Mouse (Mus musculus) bone marrow, adult 2 months (tissue): ENCODE measurements around the gene C5ar2. TPM values are rescaled to one million over a fixed set of nuclear protein-coding genes. Genes with fewer than 3 reads are reported as not detected.
A peak's percentile ranks its signal among the peaks of the same experiment; 100 is the strongest.

Experiments
- H3K27ac ChIP-seq: fragments of 200-500 bp; 2 replicates; pipeline ENCODE4 v1.5.1; 2012; ENCODE audit warnings: low read depth, mild to moderate bottlenecking, control low read depth, inconsistent platforms, low read length; ENCODE audit not compliant: control insufficient read depth, poor library complexity, insufficient read depth
- H3K4me1 ChIP-seq: fragments of 200-500 bp; 2 replicates; pipeline ENCODE4 v1.6.1; 2011; ENCODE audit warnings: low read length; ENCODE audit not compliant: control insufficient read depth, insufficient read depth
- H3K4me3 ChIP-seq: fragments of 200-500 bp; replicated peaks from 2 replicates; pipeline ENCODE3; 2011; ENCODE audit warnings: mild to moderate bottlenecking, low read depth, low read length, control low read depth; ENCODE audit not compliant: control insufficient read depth
- CTCF ChIP-seq: fragments of 200-500 bp; IDR thresholded peaks from 2 replicates; pipeline ENCODE4 v1.5.1; 2011; ENCODE audit warnings: low read length, control low read depth; ENCODE audit not compliant: control insufficient read depth, insufficient read depth
- POLR2A ChIP-seq: fragments of 200-500 bp; IDR thresholded peaks from 2 replicates; pipeline ENCODE4 v1.6.1; 2011; ENCODE audit warnings: low read depth, mild to moderate bottlenecking, control low read depth, low read length, borderline replicate concordance; ENCODE audit not compliant: control insufficient read depth
- WGBS: fragments of 180-500 bp; shearing (Covaris S2); methylation state at CpG from one replicate; pipeline ENCODE4 v1.1.7; 2018; 5-methylcytosine and 5-hydroxymethylcytosine counted together
- polyA plus RNA-seq: library from polyadenylated mRNA; stranded (reverse); fragments of >200 nt; gene quantifications from 2 replicates; pipeline ENCODE4 v1.2.4, GENCODE M21; 2011; ENCODE audit warnings: low replicate concordance; ENCODE audit not compliant: missing spikeins, insufficient read depth, insufficient read length

Gene C5ar2
- polyA plus RNA-seq, 1 experiment, result 4.2 TPM

DNA sequence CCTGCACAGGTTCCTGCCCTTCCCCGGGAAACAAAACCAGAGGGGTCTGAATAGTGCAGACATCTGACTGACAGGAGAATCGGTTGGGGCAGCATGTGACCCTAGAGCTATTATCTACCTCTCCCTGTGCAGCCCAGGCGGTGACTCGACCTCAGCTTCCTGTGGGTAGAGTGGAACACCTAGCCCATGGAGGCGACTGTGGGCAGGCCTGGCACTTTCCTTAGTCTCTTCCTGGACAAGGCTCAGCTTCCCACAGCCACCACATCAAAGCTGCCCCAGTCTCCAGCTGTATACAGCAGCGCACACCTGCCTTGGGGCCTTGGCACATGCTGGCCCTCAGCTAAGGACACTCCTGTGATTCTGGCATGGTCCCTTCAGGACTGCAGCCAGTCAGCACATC is 42.8 kb downstream of the C5ar2 start:
- Histone ChIP-seq H3K4me1 (peaks cover 3% of the 10 kb centered on the region; the same call in 1 of the 2 replicates), H3K4me3 (no peak overlapping the region), H3K27ac (no peak overlapping the region)
- 17% methylated on average over 6 of the region's 6 CpGs for WGBS
- TF ChIP-seq CTCF (no peak), POLR2A (no peak)

DNA sequence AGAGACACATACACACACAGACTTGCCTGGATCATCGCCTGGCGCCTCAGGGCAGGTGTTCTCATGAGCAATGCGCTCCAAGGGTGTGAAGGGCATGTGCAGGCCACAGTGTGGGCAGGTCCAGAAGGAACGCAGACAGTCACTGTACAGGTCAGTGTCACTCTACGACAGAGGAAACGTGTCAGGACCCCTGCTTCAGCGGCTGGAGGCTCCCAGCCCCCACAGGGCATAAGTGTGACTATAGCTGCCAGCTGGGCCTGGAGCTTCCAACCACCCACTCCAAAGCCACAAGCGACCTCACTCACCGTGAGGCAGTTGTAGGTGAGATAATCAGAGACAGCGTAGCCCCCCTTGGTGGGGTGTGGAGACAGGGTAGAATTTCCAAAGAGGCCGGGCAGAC is 45.4 kb downstream of the C5ar2 start:
- Histone ChIP-seq H3K27ac (no peak overlapping the region), H3K4me3 (no peak overlapping the region), H3K4me1 (peaks cover 3% of the 10 kb centered on the region; the same call in 1 of the 2 replicates)
- TF ChIP-seq CTCF (no peak), POLR2A (no peak)
- 80% methylated on average over 11 of the region's 11 CpGs for WGBS

DNA sequence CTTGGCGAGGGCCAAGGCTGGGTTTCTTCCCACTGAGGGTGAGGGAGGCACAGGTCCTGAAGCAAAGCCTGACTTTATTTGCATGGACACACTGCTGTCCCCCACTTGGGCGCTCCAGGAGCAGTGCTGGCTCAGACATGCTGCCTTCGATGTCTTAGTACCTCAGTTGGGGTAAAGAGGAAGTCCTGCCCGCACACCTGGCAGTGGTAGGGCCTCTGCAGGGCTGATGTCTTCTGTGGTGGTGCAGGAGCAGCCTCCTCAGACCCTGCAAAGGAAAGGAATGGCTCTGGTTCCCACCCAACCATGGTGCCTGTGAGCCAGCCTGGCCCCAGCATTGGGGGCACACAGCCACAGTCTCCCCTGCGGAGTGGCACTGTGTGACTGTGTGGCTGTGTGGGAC is 46.8 kb downstream of the C5ar2 start:
- Histone ChIP-seq H3K27ac (no peak overlapping the region), H3K4me1 (peaks cover 3% of the 10 kb centered on the region; the same call in 1 of the 2 replicates), H3K4me3 (no peak overlapping the region)
- WGBS, result 49% methylated on average over 5 of the region's 5 CpGs
- TF ChIP-seq CTCF (no peak), POLR2A (no peak)

DNA sequence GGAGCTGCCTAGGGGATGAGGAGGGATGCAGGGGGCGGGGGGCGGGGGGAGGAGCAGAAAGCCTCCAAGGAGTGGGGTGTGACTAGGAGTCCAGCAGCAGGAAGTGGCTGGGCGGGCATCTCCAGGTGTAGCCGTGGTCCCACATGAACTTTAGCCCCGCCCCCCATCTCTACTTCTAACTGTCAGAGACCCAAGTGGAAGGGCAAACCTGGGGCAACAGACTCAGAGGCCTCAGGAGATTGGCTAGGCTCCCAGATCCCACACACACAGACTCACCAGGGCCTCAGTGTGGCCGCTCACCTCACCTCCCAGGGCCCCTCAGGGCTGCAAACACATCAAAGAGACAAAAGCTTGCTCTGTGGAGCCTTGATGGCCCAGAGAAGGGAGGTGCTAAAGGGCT is 47.3 kb downstream of the C5ar2 start:
- 72% methylated on average over 6 of the region's 6 CpGs for WGBS
- TF ChIP-seq POLR2A (no peak), CTCF (no peak)
- H3K27ac ChIP-seq, result no peak overlapping the region
- peaks cover 3% of the 10 kb centered on the region; the same call in 1 of the 2 replicates for H3K4me1 ChIP-seq
- H3K4me3 ChIP-seq, result no peak overlapping the region

DNA sequence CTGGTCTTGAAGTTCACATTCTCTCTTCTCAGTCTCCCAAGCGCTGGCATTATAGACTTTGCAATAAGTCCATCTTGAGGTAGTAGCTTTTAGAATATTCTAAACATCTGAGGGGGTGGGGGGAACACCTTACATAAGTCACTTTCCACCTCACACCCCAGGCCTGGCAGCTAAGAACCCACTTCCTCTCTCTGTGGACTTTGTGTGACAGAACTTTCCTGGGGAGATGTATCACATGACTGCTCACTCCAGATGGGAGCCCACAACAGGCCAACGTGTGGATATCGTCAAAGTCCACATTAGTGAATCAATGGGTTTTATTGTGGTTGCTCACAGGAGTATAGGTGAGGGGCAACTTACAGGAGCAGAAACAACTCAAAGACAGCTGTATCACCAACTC is 50.3 kb downstream of the C5ar2 start:
- 3% methylated on average over 3 of the region's 3 CpGs for WGBS
- TF ChIP-seq POLR2A, result no peak
- no peak for TF ChIP-seq CTCF
- H3K4me3 ChIP-seq, result no peak overlapping the region
- H3K4me1 ChIP-seq, result peaks cover 3% of the 10 kb centered on the region; the same call in 1 of the 2 replicates
- no peak overlapping the region for H3K27ac ChIP-seq

DNA sequence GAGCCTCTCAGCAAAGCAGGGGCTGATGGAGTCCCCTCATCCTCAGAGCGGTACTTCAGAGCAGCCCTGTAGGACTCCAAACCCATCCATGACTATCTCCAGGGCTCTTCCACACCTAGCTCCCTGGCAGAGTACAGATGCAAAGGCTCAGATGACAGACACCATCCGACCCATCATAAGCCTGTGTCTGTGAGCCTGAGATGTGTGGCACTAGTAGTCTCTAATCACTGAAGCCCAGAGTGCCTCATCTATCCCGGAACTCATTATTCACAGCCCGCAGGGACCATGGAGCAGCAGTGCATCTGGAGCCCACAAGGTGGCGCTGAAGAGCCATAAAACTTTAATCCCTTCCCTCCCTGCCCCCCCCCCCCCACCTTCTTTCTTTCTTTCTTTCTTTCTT is 51.6 kb downstream of the C5ar2 start:
- 19% methylated on average over 5 of the region's 5 CpGs for WGBS
- TF ChIP-seq CTCF (peak; percentile 71), POLR2A (no peak)
- H3K4me3 ChIP-seq, result no peak overlapping the region

DNA sequence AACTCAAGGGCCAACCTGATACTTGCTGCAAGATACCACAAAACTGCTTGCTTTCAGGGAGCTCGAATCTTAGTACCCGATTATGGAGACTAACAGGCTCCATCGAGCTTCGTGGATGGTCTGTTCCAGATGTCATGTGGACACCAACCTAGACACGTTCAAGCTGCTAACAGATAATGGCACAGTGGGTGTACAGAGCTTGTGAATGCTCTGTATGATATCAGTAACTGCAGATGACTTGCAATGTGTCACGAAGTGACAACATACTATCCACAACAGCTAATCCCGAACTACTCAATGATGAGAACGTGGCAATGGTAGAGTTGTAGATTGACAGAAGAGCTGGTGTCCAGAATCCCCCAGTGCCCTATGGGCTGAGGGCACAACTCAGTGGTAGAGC is 56.5 kb downstream of the C5ar2 start:
- no peak overlapping the region for H3K27ac ChIP-seq
- TF ChIP-seq CTCF (no peak), POLR2A (no peak)
- H3K4me1 ChIP-seq, result no peaks in the 10 kb centered on the region
- no peak overlapping the region for H3K4me3 ChIP-seq
- WGBS, result 58% methylated on average over 8 of the region's 8 CpGs

More for the DNA sequence above, 51.6 kb downstream of the C5ar2 start:
- Histone ChIP-seq H3K27ac (no peak overlapping the region), H3K4me1 (no peaks in the 10 kb centered on the region)

Other genes with a start within 250 kb of the C5ar2 start
- gene Bicra, start 196.2 kb downstream of the C5ar2 start, polyA plus RNA-seq, result 16.7 and 27.9 TPM in 2 replicates
- gene Zfp541, start 182.3 kb downstream of the C5ar2 start, polyA plus RNA-seq, result not detected in 2 replicates
- gene Napa, start 145.7 kb downstream of the C5ar2 start, polyA plus RNA-seq, result 90.4 and 126 TPM in 2 replicates
- 7.5 and 10.5 TPM in 2 replicates for gene Kptn, start 124.3 kb downstream of the C5ar2 start, polyA plus RNA-seq
- not detected in 2 replicates for gene Slc8a2, start 114.3 kb downstream of the C5ar2 start, polyA plus RNA-seq
- gene Meis3, start 69.1 kb downstream of the C5ar2 start, polyA plus RNA-seq, result 5.4 and 7.8 TPM in 2 replicates
- gene Dhx34, start 22.1 kb downstream of the C5ar2 start, polyA plus RNA-seq, result 9.4 and 11.9 TPM in 2 replicates
- 9.0 and 17.2 TPM in 2 replicates for gene C5ar1, start 15.4 kb upstream of the C5ar2 start, polyA plus RNA-seq
- gene Inafm1, start 29.5 kb upstream of the C5ar2 start, polyA plus RNA-seq, result 19.8 and 23.6 TPM in 2 replicates
- 108 and 194 TPM in 2 replicates for gene Ccdc9, start 42.6 kb upstream of the C5ar2 start, polyA plus RNA-seq
- gene Bbc3, start 64.2 kb upstream of the C5ar2 start, polyA plus RNA-seq, result 4.4 and 9.2 TPM in 2 replicates
- gene Sae1, start 143.7 kb upstream of the C5ar2 start, polyA plus RNA-seq, result 66.8 and 78.5 TPM in 2 replicates
- gene Zc3h4, start 156.8 kb upstream of the C5ar2 start, polyA plus RNA-seq, result 56.8 and 95.0 TPM in 2 replicates
- 21.7 and 45.2 TPM in 2 replicates for gene Tmem160, start 208.6 kb upstream of the C5ar2 start, polyA plus RNA-seq
- not detected in 2 replicates for gene Npas1, start 233.6 kb upstream of the C5ar2 start, polyA plus RNA-seq